Mouse (Mus musculus) MEL (cell line): Measurements from ENCODE around the gene Gm13691. TPM values are rescaled to one million over a fixed set of nuclear protein-coding genes. Genes with fewer than 3 reads are reported as not detected.
"Not testable (repeated sequence)": the region's sequence is repeated elsewhere in the genome, so short reads cannot be mapped to it uniquely, and the experiment has no call there.

Experiments
- DNase-seq: peaks from one replicate; pipeline ENCODE4 v3.0.0; 2011; ENCODE audit warnings: low read depth, low spot score
- H3K27ac ChIP-seq: 2 replicates; pipeline ENCODE4 v1.5.1; 2012; ENCODE audit warnings: low read depth, mild to moderate bottlenecking, control low read depth, low read length, moderate library complexity; ENCODE audit not compliant: control insufficient read depth
- H3K27me3 ChIP-seq, 2 experiments: fragments of 150-350 bp in 1 of 2; sonication (generic) in 1 of 2; 2 replicates each; pipeline ENCODE4 v1.6.1; 2012; ENCODE audit warnings: low read length in 2 of 2, mild to moderate bottlenecking in 2 of 2, improper control_type of control experiment in 1 of 2, moderate library complexity in 1 of 2; ENCODE audit not compliant: insufficient read depth in 2 of 2, control insufficient read depth in 1 of 2
- H3K36me3 ChIP-seq, 2 experiments: 2 replicates each; pipeline ENCODE4 v1.6.1; 2012 to 2014; ENCODE audit warnings: low read length in 2 of 2, improper control_type of control experiment in 1 of 2, inconsistent platforms in 1 of 2, mild to moderate bottlenecking in 1 of 2; ENCODE audit not compliant: insufficient read depth in 2 of 2, control insufficient read depth in 1 of 2
- H3K4me1 ChIP-seq, 2 experiments: fragments of 150-350 bp in 1 of 2; sonication (generic) in 1 of 2; 2 replicates each; pipeline ENCODE4 v1.6.1; 2012; ENCODE audit warnings: low read length in 2 of 2, improper control_type of control experiment in 1 of 2, mild to moderate bottlenecking in 1 of 2; ENCODE audit not compliant: insufficient read depth in 2 of 2, control insufficient read depth in 1 of 2
- H3K4me3 ChIP-seq, 2 experiments: fragments of 150-350 bp in 1 of 2; sonication (generic) in 1 of 2; 2 replicates each; pipeline ENCODE4 v1.5.1; 2012; ENCODE audit warnings: low read depth in 2 of 2, low read length in 2 of 2, mild to moderate bottlenecking in 2 of 2, moderate library complexity in 2 of 2, control low read depth in 1 of 2, improper control_type of control experiment in 1 of 2; ENCODE audit not compliant: control insufficient read depth in 1 of 2, insufficient read depth in 1 of 2
- H3K79me2 ChIP-seq: 2 replicates; pipeline ENCODE4 v1.6.1; 2012; ENCODE audit warnings: mild to moderate bottlenecking, low read length, moderate library complexity; ENCODE audit not compliant: control insufficient read depth, poor library complexity, insufficient read depth
- H3K9ac ChIP-seq: 2 replicates; pipeline ENCODE4 v1.6.1; 2012; ENCODE audit warnings: low read depth, mild to moderate bottlenecking, control low read depth, low read length, moderate library complexity; ENCODE audit not compliant: control insufficient read depth, poor library complexity, severe bottlenecking
- H3K9me3 ChIP-seq: fragments of 150-350 bp; sonication (generic); replicated peaks from 2 replicates; pipeline ENCODE4 v1.6.1; 2012; ENCODE audit warnings: mild to moderate bottlenecking, low read length, improper control_type of control experiment, moderate library complexity; ENCODE audit not compliant: insufficient read depth
- CTCF ChIP-seq, 3 experiments: IDR thresholded peaks in 2 of 3; conservative IDR thresholded peaks in 1 of 3; 2 replicates each; pipeline ENCODE4 v1.5.1; 2011 to 2012; ENCODE audit warnings: low read length in 3 of 3, low read depth in 2 of 3, mild to moderate bottlenecking in 2 of 3, improper control_type of control experiment in 1 of 3, inconsistent platforms in 1 of 3, mixed read lengths in 1 of 3, moderate library complexity in 1 of 3; ENCODE audit not compliant: control insufficient read depth in 1 of 3, insufficient read depth in 1 of 3, poor library complexity in 1 of 3, severe bottlenecking in 1 of 3
- E2F4 ChIP-seq: IDR thresholded peaks from 2 replicates; pipeline ENCODE4 v1.6.1; 2011; ENCODE audit warnings: low read depth, low read length, improper control_type of control experiment, borderline replicate concordance
- EP300 ChIP-seq, 2 experiments: IDR thresholded peaks; 2 replicates each; pipeline ENCODE4 v1.6.1; 2011; ENCODE audit warnings: improper control_type of control experiment in 2 of 2, low read length in 2 of 2, low read depth in 1 of 2, mild to moderate bottlenecking in 1 of 2
- GABPA ChIP-seq: IDR thresholded peaks from 2 replicates; pipeline ENCODE4 v1.6.1; 2012; ENCODE audit warnings: low read depth, mild to moderate bottlenecking, inconsistent platforms, low read length, improper control_type of control experiment, moderate library complexity
- GATA1 ChIP-seq: IDR thresholded peaks from 2 replicates; pipeline ENCODE4 v1.6.1; 2011; ENCODE audit warnings: low read depth, low read length, improper control_type of control experiment
- HCFC1 ChIP-seq: IDR thresholded peaks from 2 replicates; pipeline ENCODE4 v1.6.1; 2012; ENCODE audit warnings: low read depth, mild to moderate bottlenecking, inconsistent platforms, low read length, improper control_type of control experiment, moderate library complexity
- JUND ChIP-seq: IDR thresholded peaks from 2 replicates; pipeline ENCODE4 v1.6.1; 2011; ENCODE audit warnings: low read depth, mild to moderate bottlenecking, improper control_type of control experiment, low read length
- KAT2A ChIP-seq: conservative IDR thresholded peaks from 2 replicates; pipeline ENCODE4 v1.6.1; 2012; ENCODE audit warnings: low read depth, low read length, improper control_type of control experiment, inconsistent platforms
- MAX ChIP-seq: IDR thresholded peaks from 2 replicates; pipeline ENCODE4 v1.6.1; 2011; ENCODE audit warnings: low read length, improper control_type of control experiment
- MAZ ChIP-seq: IDR thresholded peaks from 2 replicates; pipeline ENCODE4 v1.6.1; 2012; ENCODE audit warnings: low read depth, mild to moderate bottlenecking, inconsistent platforms, low read length, improper control_type of control experiment
- MEF2A ChIP-seq: IDR thresholded peaks from 2 replicates; pipeline ENCODE4 v1.6.1; 2014; ENCODE audit warnings: low read depth, mild to moderate bottlenecking, inconsistent platforms, low read length, improper control_type of control experiment; ENCODE audit not compliant: poor library complexity, insufficient replicate concordance, severe bottlenecking; ENCODE audit errors: extremely low read depth
- MYB ChIP-seq: IDR thresholded peaks from 2 replicates; pipeline ENCODE4 v1.6.1; 2011; ENCODE audit warnings: mild to moderate bottlenecking, low read depth, low read length, improper control_type of control experiment
- MYC ChIP-seq: IDR thresholded peaks from 2 replicates; pipeline ENCODE4 v1.6.1; 2011; ENCODE audit warnings: low read depth, mild to moderate bottlenecking, low read length, improper control_type of control experiment, moderate library complexity
- SIN3A ChIP-seq: IDR thresholded peaks from 2 replicates; pipeline ENCODE4 v1.6.1; 2012; ENCODE audit warnings: low read length, improper control_type of control experiment, inconsistent platforms
- SMC3 ChIP-seq: IDR thresholded peaks from 2 replicates; pipeline ENCODE4 v1.6.1; 2011; ENCODE audit warnings: low read depth, low read length, improper control_type of control experiment
- TAL1 ChIP-seq: IDR thresholded peaks from 2 replicates; pipeline ENCODE4 v1.6.1; 2012; ENCODE audit warnings: mild to moderate bottlenecking, inconsistent platforms, low read length, moderate library complexity, mixed read lengths
- TBP ChIP-seq: IDR thresholded peaks from 2 replicates; pipeline ENCODE4 v1.8.0; 2011; ENCODE audit warnings: low read depth, low read length, improper control_type of control experiment
- UBTF ChIP-seq: IDR thresholded peaks from 2 replicates; pipeline ENCODE4 v1.6.1; 2012; ENCODE audit warnings: low read depth, mild to moderate bottlenecking, inconsistent platforms, low read length, improper control_type of control experiment, moderate library complexity, borderline replicate concordance; ENCODE audit not compliant: insufficient read depth
- USF2 ChIP-seq, 2 experiments: IDR thresholded peaks; 2 replicates each; pipeline ENCODE4 v1.6.1; 2011 to 2012; ENCODE audit warnings: improper control_type of control experiment in 2 of 2, low read length in 2 of 2, borderline replicate concordance in 1 of 2, inconsistent platforms in 1 of 2, low read depth in 1 of 2, mild to moderate bottlenecking in 1 of 2; ENCODE audit not compliant: insufficient read depth in 1 of 2
- ZKSCAN1 ChIP-seq: IDR thresholded peaks from 2 replicates; pipeline ENCODE4 v1.6.1; 2012; ENCODE audit warnings: low read depth, mild to moderate bottlenecking, inconsistent platforms, low read length, improper control_type of control experiment, moderate library complexity
- polyA plus RNA-seq, 2 experiments: library from polyadenylated mRNA; stranded (reverse) in 1 of 2; unstranded in 1 of 2; fragments of >175 nt in 1 of 2; fragments of >200 nt in 1 of 2; gene quantifications; 2 replicates each; pipeline versions ENCODE4 v1.2.1 to v1.2.4; 2012; ENCODE audit warnings: low replicate concordance in 2 of 2, low read depth in 1 of 2; ENCODE audit not compliant: insufficient read length in 2 of 2, insufficient read depth in 1 of 2, missing spikeins in 1 of 2
- total RNA-seq: library from RNA; depleted of rRNA; stranded (reverse); fragments of 300-350 nt; gene quantifications from 2 replicates; pipeline ENCODE4 v1.2.3, GENCODE M21; 2012; rRNA removed

Gm13691 gene
- total RNA-seq (0.08 TPM in 1 of 2 replicates, not detected in the other), polyA plus RNA-seq (under 1 TPM in 1 of 2 experiments, not detected in 1; 0.08 TPM)

- not testable (repeated sequence) for H3K9ac ChIP-seq, H3K36me3 ChIP-seq, H3K27me3 ChIP-seq, H3K27ac ChIP-seq, H3K9me3 ChIP-seq, H3K79me2 ChIP-seq, DNase-seq, H3K4me3 ChIP-seq, H3K4me1 ChIP-seq
These were observed at the start of gene Gm13691 for GRCm38 (mm10) chr2:83990253-83990652. Gm13691 (plus strand) TSS chr2:83990553.

GRCm38 (mm10) chr2:83940931-83941361, 49.4 kb upstream of the Gm13691 start, which contains the start of gene Zswim2:
Zswim2 (minus strand) TSS chr2:83941228.
- no peak within 1 kb of the TSS for H3K4me3 ChIP-seq
- no peak for DNase-seq
- no peaks in the 10 kb centered on the region for H3K4me1 ChIP-seq
- H3K9me3 ChIP-seq = no peaks in the 10 kb centered on the region
- H3K9ac ChIP-seq = no peak within 1 kb of the TSS
- H3K79me2 ChIP-seq = no peaks in the 10 kb centered on the region
- no peak within 1 kb of the TSS for H3K27ac ChIP-seq
- TF ChIP-seq KAT2A = no peak
- no peak for TF ChIP-seq UBTF
- no peak for TF ChIP-seq CTCF (IDR thresholded peaks at IDR 0.05 in 2 of 3, conservative IDR thresholded peaks at IDR 0.05 in 1 of 3; ENCODE audit: control insufficient read depth in 1 of 3, insufficient read depth in 1 of 3, low read depth in 2 of 3, low read length in 3 of 3, poor library complexity in 1 of 3, severe bottlenecking in 1 of 3)
- TF ChIP-seq TAL1 = no peak
- TF ChIP-seq MYC = no peak
- TF ChIP-seq MAZ = no peak
- TF ChIP-seq JUND = no peak
- no peak for TF ChIP-seq MYB
- TF ChIP-seq GABPA = no peak
- TF ChIP-seq HCFC1 = no peak
- TF ChIP-seq TBP = no peak
- TF ChIP-seq MAX = no peak
- no peak for TF ChIP-seq EP300 (IDR thresholded peaks at IDR 0.05; ENCODE audit: low read depth in 1 of 2, low read length in 2 of 2)
- TF ChIP-seq GATA1 = no peak
- TF ChIP-seq MEF2A = no peak
- TF ChIP-seq USF2 (IDR thresholded peaks at IDR 0.05; ENCODE audit: borderline replicate concordance in 1 of 2, insufficient read depth in 1 of 2, low read depth in 1 of 2, low read length in 2 of 2) = no peak
- no peak for TF ChIP-seq E2F4
- no peak for TF ChIP-seq SMC3
- no peak for TF ChIP-seq ZKSCAN1
- TF ChIP-seq SIN3A = no peak
- H3K36me3 ChIP-seq = no peaks in the 10 kb centered on the region
- no peaks in the 10 kb centered on the region for H3K27me3 ChIP-seq
